Comparison of ENCODE assay signal across 8 mouse cellular contexts in genomic region chr7:19075723-19076585, GRCm38 (mm10). TPM values are rescaled to one million over a fixed set of nuclear protein-coding genes. Genes with fewer than 3 reads are reported as not detected.
DNase-seq lines count a peak whose midpoint lies in the region; ATAC-seq and TF ChIP-seq lines count a peak whose summit lies in the region.

Dmwd (plus strand) TSS chr7:19076227.

- WGBS in forebrain, embryonic 12.5 days = 1% methylated on average over 70 of the region's 91 CpGs
- under 1% methylated on average over 70 of the region's 91 CpGs for WGBS in heart, embryonic 16.5 days
- WGBS in liver, embryonic 13.5 days (ENCODE audit: insufficient replicate concordance) = 1% methylated on average over 75 of the region's 91 CpGs
- WGBS in neural tube, embryonic 11.5 days = 2% methylated on average over 60 of the region's 91 CpGs
- under 1% methylated on average over 77 of the region's 91 CpGs for WGBS in stomach, embryonic 16.5 days

- H3K9me3 ChIP-seq in ES-Bruce4 (replicated peaks; ENCODE audit: control insufficient read depth, insufficient read depth, low read length, poor library complexity, severe bottlenecking) = no peaks in the 10 kb centered on the region
- H3K9me3 ChIP-seq in forebrain, embryonic 12.5 days = 0 out of 2 replicates have a peak, but pooled peaks cover 4% of the 10 kb centered on the region
- no peaks in the 10 kb centered on the region for H3K9me3 ChIP-seq in heart, embryonic 16.5 days (replicated peaks; ENCODE audit: control insufficient read depth, low read length)
- H3K9me3 ChIP-seq in liver, embryonic 13.5 days (replicated peaks) = no peaks in the 10 kb centered on the region
- H3K9me3 ChIP-seq in neural tube, embryonic 11.5 days (ENCODE audit: control insufficient read depth, low read length) = no peaks in the 10 kb centered on the region
- H3K9me3 ChIP-seq in stomach, embryonic 16.5 days (replicated peaks; ENCODE audit: control insufficient read depth, low read length) = no peaks in the 10 kb centered on the region

- ATAC-seq in forebrain, embryonic 12.5 days (ENCODE audit: low FRiP score) = peak; percentile 99
- peak; percentile 97 for ATAC-seq in heart, embryonic 16.5 days (replicated peaks; ENCODE audit: extremely low read depth, insufficient read depth, low FRiP score)
- ATAC-seq in liver, embryonic 13.5 days (ENCODE audit: low read depth) = peak; percentile 90
- ATAC-seq in neural tube, embryonic 11.5 days (ENCODE audit: insufficient read depth, low FRiP score, low TSS enrichment) = peak; percentile 98
- ATAC-seq in stomach, embryonic 16.5 days (ENCODE audit: insufficient read depth, low FRiP score) = peak; percentile 97

- peak within 1 kb of the TSS; percentile 99 for H3K9ac ChIP-seq in ES-Bruce4 (ENCODE audit: low read depth, poor library complexity, severe bottlenecking)
- peak within 1 kb of the TSS; percentile 98 for H3K9ac ChIP-seq in forebrain, embryonic 12.5 days
- H3K9ac ChIP-seq in heart, embryonic 16.5 days (ENCODE audit: low read length) = peak within 1 kb of the TSS; percentile 95
- H3K9ac ChIP-seq in liver, embryonic 13.5 days = peak within 1 kb of the TSS; percentile 87
- peak within 1 kb of the TSS; percentile 97 for H3K9ac ChIP-seq in neural tube, embryonic 11.5 days (ENCODE audit: low read length)
- peak within 1 kb of the TSS; percentile 96 for H3K9ac ChIP-seq in stomach, embryonic 16.5 days (ENCODE audit: low read length)

- no peaks in the 10 kb centered on the region for H3K27me3 ChIP-seq in ES-Bruce4 (ENCODE audit: control insufficient read depth, insufficient read depth, low read length, poor library complexity, severe bottlenecking)
- no peaks in the 10 kb centered on the region for H3K27me3 ChIP-seq in forebrain, embryonic 12.5 days
- H3K27me3 ChIP-seq in heart, embryonic 16.5 days (ENCODE audit: control insufficient read depth, insufficient read depth, low read length) = no peaks in the 10 kb centered on the region
- H3K27me3 ChIP-seq in liver, embryonic 13.5 days = peaks cover 29% of the 10 kb centered on the region
- no peaks in the 10 kb centered on the region for H3K27me3 ChIP-seq in neural tube, embryonic 11.5 days (ENCODE audit: control insufficient read depth, insufficient read depth, low read length)
- H3K27me3 ChIP-seq in stomach, embryonic 16.5 days (ENCODE audit: control insufficient read depth, insufficient read depth, low read length) = no peaks in the 10 kb centered on the region

- no peak for TF ChIP-seq CTCF in ES-Bruce4 (IDR thresholded peaks at IDR 0.05; ENCODE audit: low read depth, low read length)

- no peak for TF ChIP-seq EP300 in ES-Bruce4 (IDR thresholded peaks at IDR 0.05; ENCODE audit: insufficient read depth, low read depth, low read length)

- peak; percentile 92 for DNase-seq in c-Kit-positive CD71-positive TER-119-positive erythroid progenitor cells, embryonic 14.5 days (ENCODE audit: low spot score)
- DNase-seq in kidney, postnatal 25 days = peak; percentile 97 to 98
- peak; percentile 94 for DNase-seq in liver, embryonic 13.5 days
- DNase-seq in neural tube, embryonic 11.5 days (ENCODE audit: low spot score) = peak; percentile 99

- TF ChIP-seq POLR2A in ES-Bruce4 (IDR thresholded peaks at IDR 0.05; ENCODE audit: insufficient read depth, low read length) = no peak

- H3K27ac ChIP-seq in ES-Bruce4 (ENCODE audit: insufficient read depth, low read length) = no peak within 1 kb of the TSS
- peak within 1 kb of the TSS; percentile 72 for H3K27ac ChIP-seq in forebrain, embryonic 12.5 days
- H3K27ac ChIP-seq in heart, embryonic 16.5 days (ENCODE audit: low read length) = peak within 1 kb of the TSS; percentile 88
- peak within 1 kb of the TSS; percentile 74 for H3K27ac ChIP-seq in liver, embryonic 13.5 days
- H3K27ac ChIP-seq in neural tube, embryonic 11.5 days (ENCODE audit: low read depth, low read length) = peak within 1 kb of the TSS; percentile 49; the same call in 1 of the 2 replicates
- H3K27ac ChIP-seq in stomach, embryonic 16.5 days (ENCODE audit: low read length) = peak within 1 kb of the TSS; percentile 75

- H3K36me3 ChIP-seq in ES-Bruce4 (ENCODE audit: control insufficient read depth, insufficient read depth, low read length, poor library complexity, severe bottlenecking) = peaks cover 8% of the 10 kb centered on the region
- H3K36me3 ChIP-seq in forebrain, embryonic 12.5 days (replicated peaks) = peaks cover 32% of the 10 kb centered on the region
- H3K36me3 ChIP-seq in heart, embryonic 16.5 days (ENCODE audit: control insufficient read depth, insufficient read depth) = peaks cover 19% of the 10 kb centered on the region
- H3K36me3 ChIP-seq in liver, embryonic 13.5 days = peaks cover 32% of the 10 kb centered on the region
- peaks cover 10% of the 10 kb centered on the region for H3K36me3 ChIP-seq in neural tube, embryonic 11.5 days (ENCODE audit: control insufficient read depth, insufficient read depth, low read length)
- peaks cover 10% of the 10 kb centered on the region; the same call in 1 of the 2 replicates for H3K36me3 ChIP-seq in stomach, embryonic 16.5 days (ENCODE audit: control insufficient read depth, insufficient read depth, low read length)

- no peaks in the 10 kb centered on the region for H3K4me1 ChIP-seq in ES-Bruce4 (ENCODE audit: control insufficient read depth, insufficient read depth, low read length)
- peaks cover 23% of the 10 kb centered on the region for H3K4me1 ChIP-seq in forebrain, embryonic 12.5 days
- H3K4me1 ChIP-seq in heart, embryonic 16.5 days (ENCODE audit: control insufficient read depth, insufficient read depth, low read length) = peaks cover 20% of the 10 kb centered on the region
- H3K4me1 ChIP-seq in liver, embryonic 13.5 days (replicated peaks) = peaks cover 41% of the 10 kb centered on the region
- peaks cover 11% of the 10 kb centered on the region for H3K4me1 ChIP-seq in neural tube, embryonic 11.5 days (ENCODE audit: control insufficient read depth, insufficient read depth, low read length)
- H3K4me1 ChIP-seq in stomach, embryonic 16.5 days (ENCODE audit: control insufficient read depth, insufficient read depth, low read length) = peaks cover 17% of the 10 kb centered on the region

- H3K4me2 ChIP-seq in forebrain, embryonic 12.5 days = peak within 1 kb of the TSS; percentile 92
- peak within 1 kb of the TSS; percentile 84 for H3K4me2 ChIP-seq in heart, embryonic 16.5 days (ENCODE audit: low read depth, low read length)
- H3K4me2 ChIP-seq in liver, embryonic 13.5 days = peak within 1 kb of the TSS; percentile 94
- peak within 1 kb of the TSS; percentile 93 for H3K4me2 ChIP-seq in neural tube, embryonic 11.5 days (ENCODE audit: low read depth)
- H3K4me2 ChIP-seq in stomach, embryonic 16.5 days (ENCODE audit: low read depth, low read length) = peak within 1 kb of the TSS; percentile 87

- H3K4me3 ChIP-seq in ES-Bruce4 (ENCODE audit: low read depth, low read length) = peak within 1 kb of the TSS; percentile 89
- H3K4me3 ChIP-seq in forebrain, embryonic 12.5 days (replicated peaks) = peak within 1 kb of the TSS; percentile 96
- peak within 1 kb of the TSS; percentile 99 for H3K4me3 ChIP-seq in heart, embryonic 16.5 days (ENCODE audit: low read length)
- H3K4me3 ChIP-seq in liver, embryonic 13.5 days (replicated peaks) = peak within 1 kb of the TSS; percentile 80
- H3K4me3 ChIP-seq in neural tube, embryonic 11.5 days (ENCODE audit: low read depth, low read length) = peak within 1 kb of the TSS; percentile 100
- peak within 1 kb of the TSS; percentile 81 for H3K4me3 ChIP-seq in stomach, embryonic 16.5 days (replicated peaks; ENCODE audit: low read length)

RNA-seq across cellular contexts. Expression of gene Dmwd, which starts in this region (rescaled TPM):
- polyA plus RNA-seq in ES-Bruce4 (2011; ENCODE audit: insufficient read depth, insufficient read length, low read depth, missing spikeins) = 43.2 and 45.1 TPM in 2 replicates
- 18.2 and 19.0 TPM in 2 replicates for polyA plus RNA-seq in forebrain, embryonic 12.5 days (2016; fragmentation: Nextera tagmentation; extraction: Ambion mirVana)
- 12.6 and 14.1 TPM in 2 replicates for polyA plus RNA-seq in heart, embryonic 16.5 days (2015; fragmentation: Nextera tagmentation; extraction: Ambion mirVana)
- 3.2 and 4.2 TPM in 2 replicates for polyA plus RNA-seq in liver, embryonic 13.5 days (2015; fragmentation: Nextera tagmentation; extraction: Ambion mirVana)
- polyA plus RNA-seq in neural tube, embryonic 11.5 days (2014; fragmentation: Nextera tagmentation; extraction: Ambion mirVana) = 29.7 and 31.7 TPM in 2 replicates
- polyA plus RNA-seq in stomach, embryonic 16.5 days (2015; fragmentation: Nextera tagmentation; extraction: Ambion mirVana) = 7.7 and 8.3 TPM in 2 replicates
